Mouse (Mus musculus) layer of hippocampus, postnatal 10 days (tissue): Measurements from ENCODE around the gene Krtap27-1. TPM values are rescaled to one million over a fixed set of nuclear protein-coding genes. Genes with fewer than 3 reads are reported as not detected.

ENCODE experiments used
- DNase-seq, 2 experiments: peaks; one replicate each; pipeline ENCODE4 v3.0.0; 2021; ENCODE audit warnings: low spot score in 2 of 2
- long read RNA-seq: library from polyadenylated mRNA; stranded (forward); transcript quantifications from one replicate; pipeline ENCODE4 v2.0.0, GENCODE M21; 2023
- total RNA-seq, 2 experiments: library from RNA; stranded (reverse); gene quantifications; 2 replicates each; pipeline ENCODE4 v1.2.3; 2021

Gene Krtap27-1
- not detected for total RNA-seq
- long read RNA-seq: 0 reads

DNA sequence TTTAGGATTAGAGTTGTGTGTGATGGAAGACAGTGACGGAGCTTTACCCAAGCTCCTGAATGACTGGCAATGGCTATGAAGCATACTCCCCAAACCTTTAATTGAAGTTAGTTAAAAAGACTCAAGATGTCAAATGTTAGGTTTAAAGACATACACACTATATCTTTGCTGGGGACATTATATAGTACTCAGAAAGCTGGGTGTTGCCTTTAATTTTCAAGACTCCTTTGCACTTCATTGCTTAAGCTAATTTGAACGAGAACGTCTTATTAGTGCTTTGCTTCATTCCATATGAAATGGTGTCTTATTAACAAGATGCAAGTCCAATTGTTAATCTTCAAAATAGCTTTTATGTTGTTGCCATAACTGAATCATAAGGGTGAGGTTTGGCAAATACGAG, at the start of gene Krtap27-1:
TSS of gene Krtap27-1 (minus strand) at position 101 of the 400 bp plus-strand sequence.
- no peak for DNase-seq

GRCm38 (mm10) chr16:88720031-88720430, 48.6 kb upstream of the Krtap27-1 start:
- DNase-seq: no peak

GRCm38 (mm10) chr16:88716549-88716948, 45.1 kb upstream of the Krtap27-1 start:
- no peak for DNase-seq

DNA sequence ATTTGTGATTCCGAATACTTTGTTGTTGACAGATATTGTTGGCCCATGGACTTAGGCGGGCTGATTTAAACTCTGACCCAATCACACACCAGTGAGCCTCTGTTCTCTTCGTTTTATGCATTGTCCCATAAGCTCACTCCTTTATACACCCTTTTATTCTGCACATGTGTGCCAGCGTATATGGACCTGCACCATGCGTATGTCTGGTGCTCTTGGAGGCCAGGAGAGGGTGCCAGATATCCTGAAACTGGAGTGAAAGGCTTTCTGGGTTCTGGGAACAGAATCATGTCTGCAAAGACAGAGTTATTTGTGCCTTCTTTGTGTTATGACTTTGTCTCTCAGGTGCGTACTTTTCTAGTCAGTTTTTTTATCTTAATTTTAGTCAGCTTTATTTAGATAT, 39.8 kb upstream of the Krtap27-1 start:
- DNase-seq: no peak

- DNase-seq: no peak
These were observed 39.3 kb upstream of the Krtap27-1 start for GRCm38 (mm10) chr16:88710757-88711156.

- peak; percentile 4 to 11 for DNase-seq
These were observed 36.1 kb upstream of the Krtap27-1 start, which contains the start of gene 2310061N02Rik for GRCm38 (mm10) chr16:88707496-88708012. 2310061N02Rik (minus strand) TSS chr16:88707962.

DNA sequence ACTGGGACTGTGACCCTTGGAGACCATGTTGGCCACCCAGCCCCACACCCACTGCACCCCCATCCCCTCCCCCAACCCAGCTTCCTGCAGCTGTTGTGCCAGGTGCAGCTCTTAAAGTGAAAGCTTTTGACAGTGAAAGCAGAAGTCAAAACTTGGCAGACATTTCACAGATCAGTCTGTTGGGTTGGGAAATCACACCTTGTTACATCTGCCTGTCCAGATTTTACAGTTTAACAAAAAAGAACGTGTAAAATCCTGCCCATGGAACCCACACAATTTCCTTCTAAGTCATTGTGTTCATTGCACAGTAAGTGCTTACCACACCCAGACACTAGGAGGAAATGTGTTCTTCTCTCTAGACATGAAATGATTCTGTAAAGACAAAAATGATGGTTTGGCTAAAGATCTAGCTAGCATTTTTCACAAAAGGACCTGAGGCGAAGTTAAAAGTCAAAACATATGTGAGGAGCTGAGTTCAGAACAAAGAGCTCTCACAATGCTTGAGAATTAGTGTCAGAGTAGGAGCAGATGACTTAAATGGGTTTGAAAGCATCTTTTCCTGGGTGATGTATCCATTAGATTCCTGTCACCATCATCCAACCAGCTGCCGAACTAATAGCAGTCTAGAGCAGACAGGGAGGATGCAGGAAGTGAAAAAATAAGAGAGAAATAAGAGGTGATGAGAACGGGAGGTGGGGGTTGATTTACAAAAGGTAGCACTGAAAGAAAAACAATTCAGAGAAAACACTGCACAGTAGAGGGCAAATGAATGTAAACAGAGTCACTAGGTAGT, 29.8 kb upstream of the Krtap27-1 start:
- no peak for DNase-seq

GRCm38 (mm10) chr16:88696256-88696655, 24.8 kb upstream of the Krtap27-1 start:
- no peak for DNase-seq

DNA sequence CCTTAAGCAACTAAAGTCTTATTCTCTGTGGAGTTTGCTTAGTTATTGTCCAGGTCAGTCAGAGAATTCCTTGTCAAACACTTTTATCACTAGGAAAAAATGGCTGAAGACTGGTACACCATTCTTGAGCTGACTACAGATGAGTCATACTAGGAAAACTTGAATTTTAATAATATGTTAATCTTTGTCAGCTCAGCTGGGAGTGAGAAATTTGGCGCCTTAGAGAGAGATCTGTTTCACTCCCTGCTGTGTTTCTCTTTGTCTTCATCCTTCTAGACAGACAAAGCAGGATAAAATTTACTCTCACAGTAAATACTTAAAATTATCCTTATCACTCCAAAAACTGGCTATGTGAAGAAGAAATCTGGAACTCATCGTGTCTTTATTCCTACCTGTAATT, 9.8 kb upstream of the Krtap27-1 start:
- DNase-seq: no peak

DNA sequence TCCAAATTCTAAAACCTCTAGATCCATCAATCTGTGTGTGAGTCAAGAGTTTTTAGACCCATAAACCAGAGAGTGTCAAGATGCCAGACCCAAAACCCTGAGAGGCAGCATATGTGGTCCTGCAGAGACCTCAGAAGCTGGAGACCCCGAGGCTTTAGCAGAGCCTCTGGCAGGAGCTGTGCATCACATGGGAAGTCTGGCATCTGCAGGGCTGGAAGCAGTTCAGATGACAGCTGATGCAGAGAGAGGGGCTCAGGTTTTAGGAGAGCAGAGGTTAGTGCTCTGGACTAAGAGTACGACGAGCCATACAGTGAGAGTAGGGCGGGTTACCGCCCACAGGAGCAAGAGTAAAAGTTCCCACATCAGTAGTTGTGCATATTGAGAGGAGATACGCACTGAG, 7.6 kb upstream of the Krtap27-1 start:
- no peak for DNase-seq

DNA sequence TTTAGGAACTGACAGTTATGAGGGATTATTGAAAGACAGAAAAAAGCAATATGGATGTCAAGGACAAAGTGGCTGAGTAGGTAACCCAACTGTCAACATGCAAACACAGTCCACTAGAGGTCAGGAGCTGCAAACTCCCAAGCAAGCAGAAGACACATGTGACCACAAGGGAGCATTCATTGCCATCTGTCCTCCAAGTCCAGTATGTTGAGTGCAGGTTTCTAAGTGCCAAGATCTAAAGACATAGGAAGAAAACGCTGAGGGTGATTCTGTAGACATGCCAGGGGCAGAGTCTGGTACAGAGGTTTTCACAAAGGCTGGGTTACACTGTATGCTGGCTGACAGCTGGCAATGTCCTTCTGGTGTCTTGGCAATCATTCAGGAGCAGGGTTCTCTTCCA, 14.0 kb downstream of the Krtap27-1 start:
- no peak for DNase-seq

DNA sequence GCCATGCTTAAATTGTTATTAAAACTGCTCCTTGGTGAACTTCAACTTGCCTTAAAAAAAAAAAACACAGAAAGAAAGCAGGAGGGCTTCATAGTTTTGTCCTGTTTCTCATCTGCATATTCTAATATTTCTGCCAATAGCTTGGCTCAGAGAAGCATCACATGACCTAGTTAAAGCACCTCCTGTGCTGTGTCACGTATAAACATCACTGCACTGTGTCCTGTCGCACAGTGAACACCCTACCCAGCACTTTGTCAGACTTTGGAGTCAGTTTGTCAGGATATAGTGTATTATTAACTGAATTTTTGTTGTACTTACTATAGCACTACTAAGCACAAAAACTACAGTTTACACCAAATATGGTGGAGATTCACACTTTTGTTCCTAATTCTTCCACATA, 19.5 kb downstream of the Krtap27-1 start:
- no peak for DNase-seq

DNA sequence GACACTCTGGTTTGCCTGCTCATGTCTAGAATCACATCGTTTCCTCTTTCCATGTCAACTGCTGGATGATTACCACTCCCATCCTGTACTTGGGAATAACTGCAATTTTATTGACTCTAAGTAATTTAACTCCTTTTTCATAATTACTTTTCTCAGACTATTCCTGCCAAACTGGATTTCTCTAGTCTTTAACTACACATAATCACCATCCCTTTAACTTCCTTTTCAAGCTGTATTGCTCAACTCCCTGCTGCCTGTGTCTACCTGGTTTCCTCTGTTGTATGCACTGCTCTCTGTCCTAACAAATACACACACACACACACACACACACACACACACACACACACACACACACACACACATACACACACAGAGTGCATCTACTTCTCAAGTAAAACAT, 20.4 kb downstream of the Krtap27-1 start:
- no peak for DNase-seq

GRCm38 (mm10) chr16:88647358-88647846, 24.1 kb downstream of the Krtap27-1 start, which contains the start of gene Krtap26-1:
Krtap26-1 (minus strand) TSS chr16:88647796.
- DNase-seq: no peak

GRCm38 (mm10) chr16:88646366-88647111, 24.9 kb downstream of the Krtap27-1 start:
- no peak for DNase-seq

GRCm38 (mm10) chr16:88640053-88640452, 31.4 kb downstream of the Krtap27-1 start:
- DNase-seq: no peak

GRCm38 (mm10) chr16:88635142-88635541, 36.3 kb downstream of the Krtap27-1 start:
- DNase-seq: no peak

DNA sequence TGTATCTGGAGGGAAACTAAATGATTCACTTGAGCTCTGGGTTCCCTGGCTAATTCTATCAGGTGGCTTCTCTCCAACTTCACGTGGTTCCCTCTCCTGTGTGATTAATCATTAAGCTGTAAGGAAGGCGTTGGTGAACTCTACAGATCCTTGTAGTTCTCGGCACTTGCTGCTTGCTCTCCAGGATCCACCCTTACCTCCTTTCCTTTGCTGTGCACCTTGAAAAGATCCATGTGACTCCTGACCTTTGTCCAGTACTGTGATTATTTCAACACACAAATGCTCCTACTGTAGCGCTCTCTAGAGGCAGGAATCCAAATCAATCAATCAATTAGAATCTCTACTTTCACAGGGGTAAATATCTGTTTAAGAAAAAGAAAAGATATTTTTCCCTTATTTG, 40.0 kb downstream of the Krtap27-1 start:
- no peak for DNase-seq

DNA sequence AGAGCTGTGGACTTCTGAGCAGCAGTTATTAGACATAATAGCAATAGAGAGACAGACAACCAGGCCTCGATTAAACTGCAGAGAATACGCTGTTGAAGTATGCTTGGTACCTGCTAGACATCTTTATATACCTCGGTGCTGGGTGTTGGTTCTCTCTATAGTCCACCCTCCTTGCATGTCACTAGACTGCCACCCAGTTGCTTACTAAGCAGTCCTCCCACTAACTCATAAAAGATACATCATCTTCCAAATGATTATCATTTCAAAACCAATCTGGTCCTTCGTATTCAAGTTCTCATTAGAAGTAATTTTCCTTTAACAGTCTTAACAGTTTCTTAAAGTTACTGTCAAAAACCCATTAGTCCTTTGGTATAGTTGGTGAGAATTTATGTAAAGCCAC, 43.9 kb downstream of the Krtap27-1 start, which contains the start of gene 2310079G19Rik:
TSS of gene 2310079G19Rik (minus strand) at position 101 of the 400 bp plus-strand sequence.
- no peak for DNase-seq
